Mouse (Mus musculus) embryo, embryonic 10 days (tissue): ENCODE data around the gene Sez6.

ENCODE experiments used
- DNase-seq: peaks from one replicate; pipeline ENCODE4 v3.0.0-alpha.2; 2015; ENCODE audit warnings: low spot score

Gene Sez6

DNA sequence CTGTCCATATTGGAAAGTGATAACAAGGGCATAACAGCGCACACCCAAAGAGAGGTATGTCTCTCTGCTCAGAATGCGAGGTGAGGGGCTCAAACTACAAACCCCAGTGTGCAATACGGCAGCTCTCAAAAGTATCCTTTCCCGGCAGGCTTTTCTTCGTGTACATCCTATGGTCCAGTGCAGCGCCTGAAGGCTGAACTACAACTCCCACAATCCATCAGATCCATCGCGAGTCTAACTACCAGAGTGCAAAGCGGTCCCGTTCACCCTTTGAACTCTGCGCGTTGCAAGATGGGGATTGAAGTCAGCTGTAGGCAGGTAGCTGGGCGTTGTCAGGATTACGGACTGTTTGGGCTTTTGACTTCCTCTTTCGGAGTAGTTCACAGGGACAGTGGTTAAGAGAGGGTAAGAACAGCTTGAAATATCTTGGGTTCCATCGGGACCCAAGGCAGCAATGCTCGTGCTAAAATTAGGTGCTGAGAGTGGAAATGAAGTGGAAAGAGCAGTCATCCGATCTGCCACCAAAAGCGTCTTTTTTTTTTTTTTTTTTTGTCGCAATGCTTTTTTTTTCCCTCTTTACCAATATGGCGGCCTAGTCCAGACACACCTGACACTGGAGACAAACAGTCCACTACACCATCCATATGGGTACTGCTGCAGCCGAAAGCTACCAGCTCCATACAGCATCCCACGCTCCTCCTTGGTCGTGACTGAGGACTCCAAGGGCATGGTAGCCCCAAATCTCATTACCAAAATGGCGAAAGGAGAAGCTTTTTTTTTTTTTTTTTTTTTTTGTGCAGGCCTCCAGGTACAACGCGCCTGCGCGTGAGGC is 51.2 kb downstream of the Sez6 start:
- peak; percentile 100 for DNase-seq

DNA sequence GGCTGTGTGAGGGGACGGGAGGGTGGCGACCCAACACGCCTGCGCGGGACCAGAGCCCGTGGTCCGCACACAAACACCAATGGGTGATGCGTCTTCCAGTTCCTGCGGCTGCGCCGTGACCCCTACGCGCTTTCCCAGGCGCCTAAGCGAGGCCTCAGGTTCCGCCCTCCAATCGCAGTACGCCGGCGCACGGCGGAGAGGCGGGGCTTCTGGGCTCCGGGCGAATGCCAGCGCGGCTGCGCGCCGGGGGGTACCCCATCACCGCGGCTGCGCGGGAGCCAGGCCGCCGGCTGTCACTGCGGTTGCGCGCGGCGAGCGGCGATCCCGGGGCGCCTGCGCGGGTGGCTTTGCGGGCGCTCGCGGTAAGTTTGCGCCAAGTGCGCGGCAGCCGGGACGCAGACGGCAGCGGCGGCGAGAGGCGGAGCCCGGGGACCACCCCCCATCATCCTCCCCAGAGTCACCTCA is 51.9 kb downstream of the Sez6 start, which contains the start of gene Phf12:
Gene Phf12, plus strand, starts transcription at position 314 of the 465 bp plus-strand sequence.
- DNase-seq, result peak; percentile 99

DNA sequence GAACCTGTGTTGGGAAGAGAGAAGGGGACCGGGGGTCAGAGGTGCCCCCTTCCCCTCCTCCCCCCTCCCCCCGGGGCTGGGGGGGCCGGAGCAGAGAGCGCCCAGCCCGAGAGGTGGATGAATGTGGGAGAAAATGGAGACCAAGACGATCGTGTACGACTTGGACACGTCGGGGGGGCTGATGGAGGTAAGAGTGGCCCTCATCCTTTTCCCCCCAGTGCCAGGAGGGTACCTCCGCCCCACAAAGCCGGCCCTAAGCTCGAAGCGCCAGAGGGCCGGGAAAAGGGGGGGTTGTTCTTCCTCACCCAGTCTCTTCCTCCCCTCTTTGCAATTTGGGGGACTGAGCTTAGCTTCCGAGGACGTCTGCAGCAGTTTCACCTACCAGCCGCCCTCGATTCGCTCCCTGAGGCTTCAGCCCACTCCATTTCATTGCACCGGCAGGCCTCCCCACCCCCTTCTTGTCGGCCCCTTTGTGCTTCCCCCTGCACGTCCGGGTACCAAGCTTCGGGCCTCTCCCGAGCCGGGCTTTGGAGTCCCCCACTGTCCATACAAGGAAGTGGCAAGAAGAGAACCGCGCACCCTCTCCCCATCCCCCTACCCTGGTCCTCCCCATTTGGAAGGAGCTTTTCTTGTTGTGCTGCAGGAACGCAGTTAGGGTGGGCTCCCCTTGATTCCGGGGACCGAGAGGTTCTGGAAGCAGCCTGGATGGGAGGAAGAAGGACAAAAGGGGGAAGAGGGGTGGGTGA is 52.8 kb downstream of the Sez6 start:
- peak; percentile 37 for DNase-seq

DNA sequence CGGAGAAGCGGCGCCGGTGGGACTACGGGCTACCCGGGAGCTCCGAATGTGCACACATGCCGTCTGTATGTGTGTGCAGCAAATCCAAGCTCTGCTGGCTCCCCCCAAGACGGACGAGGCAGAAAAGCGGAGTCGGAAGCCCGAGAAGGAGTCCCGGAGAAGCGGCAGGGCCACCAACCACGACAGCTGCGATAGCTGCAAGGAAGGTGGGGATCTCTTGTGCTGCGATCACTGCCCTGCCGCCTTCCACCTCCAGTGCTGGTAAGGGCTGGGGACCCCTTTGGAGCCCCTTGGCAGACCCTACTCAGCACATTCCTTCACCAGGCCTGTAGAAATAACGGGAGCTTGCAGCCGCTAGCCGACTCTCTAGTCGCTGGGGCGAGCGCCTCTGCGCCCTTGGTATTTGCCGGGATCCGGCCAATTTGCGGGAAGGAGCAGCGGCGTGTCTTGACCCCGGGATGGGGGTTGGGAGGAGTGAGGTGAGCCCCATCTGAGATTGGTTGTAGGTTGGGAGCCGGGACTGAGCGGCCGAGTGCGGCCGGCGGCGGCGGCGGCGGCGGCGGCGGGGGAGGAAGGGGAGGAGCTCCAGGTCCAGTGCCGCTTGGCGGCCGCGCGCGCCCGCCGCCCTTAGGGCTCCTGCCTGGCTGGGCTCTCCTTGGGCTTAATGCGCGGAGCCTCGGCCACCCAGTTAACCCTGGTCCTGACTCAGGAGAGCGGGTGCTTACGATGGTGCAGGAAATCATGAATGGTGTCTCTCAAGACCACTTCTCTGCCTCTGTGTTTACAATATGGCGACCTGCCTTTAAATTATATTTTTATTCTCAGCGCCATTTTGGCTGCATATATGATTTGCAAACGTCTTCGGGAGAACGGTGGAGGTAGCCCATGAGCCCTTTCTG is 53.6 kb downstream of the Sez6 start:
- peak; percentile 69 for DNase-seq

DNA sequence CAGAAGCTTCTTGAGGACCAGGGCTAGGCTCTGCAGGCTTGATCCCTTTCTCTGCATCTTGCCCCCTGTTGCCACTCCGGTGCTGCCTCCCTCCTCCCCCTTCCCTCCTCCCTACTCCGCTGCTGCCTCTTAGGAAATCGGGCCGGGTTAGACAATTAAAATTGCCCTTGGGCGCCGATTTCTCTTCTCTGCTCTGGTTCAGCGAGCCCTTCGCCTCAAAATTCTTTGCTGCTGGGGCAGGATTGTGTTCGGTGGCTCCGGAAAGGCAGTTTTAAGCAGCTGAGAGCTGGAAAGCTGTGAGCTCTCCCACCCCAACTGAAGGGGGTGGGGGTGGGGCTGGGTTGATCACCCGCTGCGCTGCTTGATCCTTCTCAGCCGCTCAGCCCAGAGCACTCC is 54.2 kb downstream of the Sez6 start:
- peak; percentile 50 for DNase-seq

DNA sequence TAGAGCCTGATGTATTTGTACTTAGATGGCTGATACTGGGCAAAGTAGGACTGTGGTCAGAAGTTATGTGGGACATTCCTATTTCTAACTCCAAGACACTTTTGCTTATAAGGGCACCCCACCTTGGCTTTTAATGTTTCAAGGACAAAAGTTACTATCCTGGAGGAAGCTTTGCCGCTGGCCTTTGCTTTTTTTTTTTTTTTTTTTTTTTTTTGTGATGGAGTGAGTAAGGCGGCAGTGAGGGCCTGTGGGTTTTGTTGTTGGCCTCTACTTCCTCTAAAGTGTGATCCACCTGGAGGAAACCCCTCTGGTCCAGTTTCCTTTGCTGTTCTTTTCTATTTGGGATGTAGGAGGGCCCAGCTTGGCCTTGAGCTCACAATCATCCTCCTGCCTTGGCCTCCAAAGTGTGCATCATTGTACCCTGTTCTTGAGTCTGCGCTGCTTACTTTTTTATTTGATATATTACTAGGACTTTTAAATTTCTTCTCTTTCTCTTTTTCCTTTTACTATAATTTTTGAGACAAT is 55.0 kb downstream of the Sez6 start:
- no peak for DNase-seq

DNA sequence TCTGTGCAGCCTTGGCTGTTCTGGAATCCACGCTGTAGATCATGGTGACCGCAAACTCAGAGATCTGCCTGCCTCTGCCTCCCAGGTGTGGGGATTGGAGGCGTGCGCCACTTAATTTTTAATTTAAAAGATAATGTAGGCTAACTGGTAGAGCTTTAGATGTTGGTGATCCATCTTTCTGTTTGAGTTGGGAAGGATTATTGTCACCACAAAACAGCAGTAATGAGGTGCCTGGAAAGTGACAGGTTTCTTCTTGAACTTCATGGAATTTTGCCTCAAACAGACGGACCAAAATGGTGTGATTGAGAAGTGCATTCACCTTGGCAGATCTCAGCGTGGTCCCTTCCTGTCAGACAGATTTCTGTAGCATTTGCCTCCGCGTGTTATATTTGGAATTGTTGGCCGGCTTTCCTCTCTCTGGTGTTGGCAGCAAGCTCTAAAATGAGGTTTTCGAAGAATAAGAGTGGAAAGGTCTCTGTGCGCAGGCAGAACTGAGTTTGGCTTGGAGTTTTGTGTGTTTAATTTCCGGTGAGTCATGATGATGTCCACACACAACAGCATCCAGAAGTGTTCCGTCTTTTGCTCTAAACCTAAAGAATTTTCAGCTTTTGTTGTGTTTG is 58.6 kb downstream of the Sez6 start:
- no peak for DNase-seq

DNA sequence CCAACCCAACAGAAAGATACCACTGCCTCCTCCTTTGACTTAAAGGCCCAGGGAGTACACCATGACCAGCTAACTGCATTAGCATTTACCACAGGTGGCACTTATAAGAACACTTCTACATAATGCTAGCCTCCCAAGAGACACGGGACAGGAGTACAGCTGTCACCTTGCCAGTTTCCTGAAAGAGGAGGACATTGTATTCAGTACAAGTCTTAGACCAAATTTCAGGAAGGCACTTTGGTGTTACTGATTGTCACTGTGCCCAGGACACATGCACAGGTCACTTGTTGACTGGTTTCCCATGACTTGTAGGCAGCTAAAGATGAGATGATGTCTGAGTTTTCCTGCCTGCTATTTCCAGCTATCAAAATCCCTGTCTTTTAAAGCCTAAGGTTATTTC is 65.0 kb downstream of the Sez6 start:
- DNase-seq, result no peak

DNA sequence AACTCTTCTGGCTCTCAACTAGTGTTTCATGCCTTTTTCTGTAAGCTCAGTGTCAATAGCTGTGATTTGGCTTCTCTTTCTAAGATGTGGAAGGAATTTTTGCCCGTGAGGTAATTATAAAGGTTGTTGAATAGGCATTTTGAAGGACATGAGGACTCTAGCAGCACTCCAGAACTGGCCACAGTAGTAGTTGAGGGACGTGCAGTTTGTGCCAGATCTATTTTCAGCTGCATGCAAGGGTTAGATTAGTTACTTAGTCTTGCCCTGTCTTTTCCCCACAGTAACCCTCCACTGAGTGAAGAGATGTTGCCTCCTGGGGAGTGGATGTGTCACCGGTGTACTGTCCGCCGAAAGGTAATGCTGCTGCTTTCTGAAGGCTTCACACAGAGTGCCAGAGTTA is 75.8 kb downstream of the Sez6 start:
- DNase-seq, result no peak

DNA sequence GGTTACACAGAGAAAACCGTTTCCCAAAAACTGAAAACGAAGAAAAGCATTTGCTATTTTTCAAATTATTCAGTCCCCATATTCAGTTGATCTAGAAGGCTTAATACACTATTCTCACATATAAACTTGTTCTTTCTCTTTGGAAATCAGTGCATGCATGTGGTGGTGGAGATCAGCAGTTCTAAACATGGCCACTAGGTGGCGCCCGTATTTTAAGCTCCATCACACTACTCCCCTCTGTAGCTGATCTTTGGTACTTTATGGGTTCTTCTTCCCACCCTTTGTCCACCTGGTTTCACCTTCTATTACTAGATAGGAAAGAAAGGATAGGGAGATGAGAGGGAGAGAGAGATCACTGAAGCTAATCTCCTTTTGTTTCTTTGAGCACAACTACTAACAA is 89.1 kb downstream of the Sez6 start:
- DNase-seq, result peak; percentile 83

DNA sequence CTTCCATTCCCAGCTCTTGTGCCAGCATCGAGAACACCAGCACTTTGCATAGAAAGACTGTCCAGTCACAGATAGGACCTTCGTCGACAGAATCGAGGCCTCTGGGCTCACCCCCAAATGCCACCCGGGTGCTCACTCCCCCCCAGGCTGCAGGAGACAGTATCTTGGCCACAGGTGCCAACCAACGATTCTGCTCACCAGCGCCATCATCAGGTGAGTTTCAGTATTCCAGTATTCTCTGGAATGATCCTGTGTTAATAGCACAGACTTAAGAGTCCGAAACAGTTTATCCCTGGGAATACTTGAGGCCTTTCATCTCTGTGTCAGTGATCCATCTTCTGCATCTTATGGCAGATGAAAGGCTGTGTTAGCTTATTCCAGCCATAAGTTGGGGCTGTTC is 93.0 kb downstream of the Sez6 start:
- DNase-seq, result peak; percentile 45
